Mouse (Mus musculus) left cerebral cortex, adult 9 months (tissue): ENCODE data around the gene Gtpbp4.
"Not testable (repeated sequence)": the region's sequence is repeated elsewhere in the genome, so short reads cannot be mapped to it uniquely, and the experiment has no call there.

Experiments used
- DNase-seq, 2 experiments: peaks; one replicate each; pipeline ENCODE4 v3.0.0; 2022; ENCODE audit warnings: low spot score in 2 of 2

Gtpbp4 gene

GRCm38 (mm10) chr13:8995990-8996786 is at the start of gene Gtpbp4:
Gene Gtpbp4 (minus strand): TSS chr13:8996083.
- DNase-seq, result peak; percentile 92 to 96

- no peak for DNase-seq
These were observed 48.8 kb upstream of the Gtpbp4 start for GRCm38 (mm10) chr13:9044731-9045130.

- DNase-seq, result no peak
These were observed 47.6 kb upstream of the Gtpbp4 start for GRCm38 (mm10) chr13:9043289-9044049.

GRCm38 (mm10) chr13:9040626-9041025 is 44.7 kb upstream of the Gtpbp4 start:
- DNase-seq, result no peak

- no peak for DNase-seq
These were observed 36.2 kb upstream of the Gtpbp4 start for GRCm38 (mm10) chr13:9031996-9032661.

GRCm38 (mm10) chr13:9030364-9030763 is 34.5 kb upstream of the Gtpbp4 start:
- no peak for DNase-seq

GRCm38 (mm10) chr13:9027251-9027650 is 31.4 kb upstream of the Gtpbp4 start:
- DNase-seq, result no peak

- DNase-seq, result no peak
These were observed 26.7 kb upstream of the Gtpbp4 start for GRCm38 (mm10) chr13:9022623-9023022.

GRCm38 (mm10) chr13:9021556-9021955 is 25.7 kb upstream of the Gtpbp4 start:
- no peak for DNase-seq

GRCm38 (mm10) chr13:9019713-9020112 is 23.8 kb upstream of the Gtpbp4 start:
- no peak for DNase-seq

- no peak for DNase-seq
These were observed 23.2 kb upstream of the Gtpbp4 start for GRCm38 (mm10) chr13:9018974-9019587.

GRCm38 (mm10) chr13:9017190-9017589 is 21.3 kb upstream of the Gtpbp4 start:
- DNase-seq, result no peak

GRCm38 (mm10) chr13:9014431-9014830 is 18.5 kb upstream of the Gtpbp4 start:
- DNase-seq, result no peak

- no peak for DNase-seq
These were observed 17.6 kb upstream of the Gtpbp4 start for GRCm38 (mm10) chr13:9013483-9013882.

- no peak for DNase-seq
These were observed 15.9 kb upstream of the Gtpbp4 start for GRCm38 (mm10) chr13:9011596-9012350.

GRCm38 (mm10) chr13:9003306-9003705 is 7.4 kb upstream of the Gtpbp4 start:
- no peak for DNase-seq

GRCm38 (mm10) chr13:8999464-8999863 is 3.6 kb upstream of the Gtpbp4 start:
- no peak for DNase-seq

GRCm38 (mm10) chr13:8997221-8997620 is 1.3 kb upstream of the Gtpbp4 start:
- not testable (repeated sequence) for DNase-seq

GRCm38 (mm10) chr13:8995159-8995989 is 509 bp downstream of the Gtpbp4 start:
- no peak for DNase-seq

- DNase-seq, result no peak
These were observed 3.7 kb downstream of the Gtpbp4 start for GRCm38 (mm10) chr13:8992231-8992630.
